Mouse (Mus musculus): Measurements from ENCODE around the gene Myo9b.
A peak's percentile ranks its signal among the peaks of the same experiment; 100 is the strongest.

The Myo9b gene

DNA sequence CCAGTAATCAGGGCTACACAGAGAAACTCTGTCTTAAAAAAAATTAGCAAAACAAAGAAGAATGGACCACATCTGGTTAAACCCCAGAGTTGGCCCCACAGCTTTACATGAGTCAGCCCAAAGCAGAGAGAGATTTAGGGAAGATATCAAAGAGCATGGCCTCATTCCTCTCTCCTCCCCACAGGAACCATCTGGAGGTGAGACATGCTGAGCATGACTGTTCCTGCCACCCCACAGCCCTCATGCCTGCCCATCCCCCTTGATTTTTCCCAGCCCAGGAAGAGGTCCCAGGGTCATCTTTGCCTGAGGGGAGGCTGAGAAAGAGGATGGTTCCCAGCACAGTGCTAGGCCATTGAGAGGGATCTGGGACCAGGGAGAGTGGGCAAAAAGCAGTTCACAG, 95.9 kb downstream of the Myo9b start:
- no peak for DNase-seq

- DNase-seq: no peak
Measured at GRCm38 (mm10) chr8:71369040-71369718, 96.7 kb downstream of the Myo9b start.

DNA sequence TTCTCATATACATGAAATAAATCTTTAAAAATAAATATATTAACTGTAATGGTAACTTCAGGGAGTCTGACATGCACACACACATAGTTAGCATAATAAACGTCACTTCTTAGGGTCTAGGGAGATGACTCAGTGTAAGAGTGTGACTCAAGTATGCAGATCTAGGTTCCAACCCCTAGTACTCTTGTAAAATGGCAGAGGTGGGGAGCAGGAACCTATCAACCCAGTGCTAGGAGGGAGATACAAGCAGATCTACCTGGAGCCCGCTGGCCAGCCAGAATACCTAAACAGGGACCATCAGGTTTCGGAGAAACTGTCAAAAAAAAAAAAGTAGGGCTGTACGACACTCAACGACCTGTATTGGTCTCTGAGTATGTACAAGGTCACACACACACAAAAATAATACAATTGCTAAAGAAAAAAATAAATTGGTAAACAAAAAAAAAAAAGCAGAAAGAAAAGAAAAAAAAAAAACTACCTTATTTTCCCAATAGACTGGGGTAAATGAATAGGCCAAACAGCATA, 98.3 kb downstream of the Myo9b start:
- DNase-seq: no peak

DNA sequence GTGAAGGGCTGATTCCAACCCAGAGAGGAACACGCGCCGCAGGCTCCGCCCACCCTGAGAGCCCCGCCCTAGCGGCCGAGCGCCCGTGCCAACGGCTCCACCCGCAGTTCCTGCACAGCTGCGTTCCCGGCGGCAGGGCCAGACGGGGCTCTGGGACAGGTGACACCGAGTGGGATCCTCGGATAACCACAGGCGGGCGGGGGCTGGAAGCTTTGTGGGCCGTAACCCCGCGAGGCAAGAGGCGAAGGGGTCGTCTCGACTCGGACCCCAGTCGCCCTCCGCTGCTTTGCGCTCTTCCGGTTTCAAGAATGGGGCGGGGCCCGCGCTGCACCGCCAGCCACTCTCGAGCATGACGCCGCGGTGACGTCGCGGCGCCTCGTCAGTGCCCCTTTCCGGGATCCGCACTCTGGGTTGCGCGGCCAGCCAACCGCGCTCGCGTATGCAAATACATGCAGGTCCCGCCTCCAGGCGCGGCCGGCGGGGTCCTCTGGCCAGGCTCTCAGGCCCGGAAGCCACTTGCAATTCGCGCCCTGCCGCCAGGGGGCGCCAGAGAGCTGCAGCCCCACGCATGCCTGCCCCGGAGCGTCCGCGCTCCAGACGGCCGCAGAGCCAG, 98.8 kb downstream of the Myo9b start, which contains the start of gene Ocel1:
TSS of gene Ocel1 (plus strand) at position 63 of the 613 bp plus-strand sequence.
- peak; percentile 98 for DNase-seq

- no peak for DNase-seq
Measured at GRCm38 (mm10) chr8:71372427-71372826, 99.9 kb downstream of the Myo9b start.

GRCm38 (mm10) chr8:71373000-71373399, 100.5 kb downstream of the Myo9b start:
- DNase-seq: no peak

GRCm38 (mm10) chr8:71374616-71375206, 102.2 kb downstream of the Myo9b start:
- peak; percentile 52 for DNase-seq

- peak; percentile 90 for DNase-seq
Measured at GRCm38 (mm10) chr8:71375581-71376422, 103.3 kb downstream of the Myo9b start.

DNA sequence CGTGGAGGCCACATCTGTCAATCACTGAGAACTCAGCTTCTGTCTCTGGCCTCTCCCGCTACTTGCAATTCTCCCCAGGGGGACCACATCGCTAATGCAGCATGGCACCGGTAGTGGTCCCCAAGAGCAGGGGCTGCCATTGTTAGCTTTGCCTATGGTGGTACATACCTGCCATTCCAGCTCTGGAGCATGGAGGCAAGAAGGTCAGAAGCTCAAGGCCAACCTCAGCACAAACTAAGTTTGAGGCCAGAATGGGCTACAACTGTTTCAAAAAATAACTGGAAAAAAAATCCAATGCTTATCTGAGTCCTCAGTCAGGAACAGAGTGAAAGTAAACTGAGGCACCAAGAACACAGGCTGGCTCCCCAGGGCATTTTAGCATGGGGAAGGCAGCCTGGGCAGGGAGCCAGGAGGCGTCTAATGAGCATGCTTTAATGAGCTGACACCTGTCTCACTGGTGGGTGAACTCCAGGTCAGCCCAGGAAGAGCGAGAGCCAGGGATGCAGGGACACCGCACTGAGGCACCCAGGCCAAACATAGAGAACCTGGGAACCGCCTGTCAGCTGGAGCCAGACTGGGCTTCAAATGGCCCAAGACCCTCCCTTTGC, 104.0 kb downstream of the Myo9b start:
- DNase-seq: peak; percentile 40

DNA sequence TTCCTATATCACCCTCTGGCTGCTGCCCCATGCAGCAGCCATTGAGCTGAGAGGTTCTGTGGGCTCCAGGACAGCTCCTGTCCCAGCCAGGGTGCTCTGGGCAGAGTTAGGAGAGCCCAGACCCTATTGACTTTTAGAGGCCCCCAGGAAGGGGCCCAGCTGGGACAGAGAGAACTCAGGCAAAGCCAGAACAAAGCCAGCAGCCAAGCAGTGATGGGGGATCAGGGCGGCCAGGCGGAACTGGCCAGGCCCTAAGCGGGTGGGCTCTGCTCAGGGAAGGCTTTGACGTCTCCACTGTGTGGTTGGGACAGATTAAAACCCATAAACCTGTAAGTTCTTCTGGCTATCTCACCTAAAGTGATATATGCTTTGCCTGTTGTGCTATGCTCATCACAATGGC, 106.5 kb downstream of the Myo9b start:
- DNase-seq: no peak

DNA sequence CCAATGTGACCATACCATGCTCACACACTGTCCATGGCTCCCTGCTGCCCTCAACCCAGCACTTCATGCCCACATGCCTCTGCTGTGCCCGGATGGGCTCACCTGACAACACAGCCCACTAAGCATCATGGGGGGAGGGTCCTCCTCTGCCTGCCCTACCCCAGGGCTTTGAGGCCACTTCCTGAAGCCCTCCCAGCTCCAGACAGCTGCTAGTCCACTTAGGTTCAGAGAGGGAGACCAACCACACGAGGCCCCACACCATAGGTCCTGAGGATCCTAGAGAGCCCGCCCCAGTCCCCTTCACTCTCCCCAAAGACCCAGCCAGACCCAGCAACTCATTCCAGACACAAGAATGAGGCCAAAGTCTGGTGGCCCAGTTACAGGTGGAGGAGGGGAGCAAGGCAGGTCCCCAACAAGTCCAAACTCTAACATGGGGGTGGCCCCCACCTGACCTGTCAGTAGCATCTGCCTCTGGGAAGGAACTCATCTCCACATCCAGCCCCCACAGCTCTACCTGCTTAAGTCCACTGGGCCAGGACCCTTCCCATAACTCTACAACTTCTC, 107.1 kb downstream of the Myo9b start:
- DNase-seq: peak; percentile 46

GRCm38 (mm10) chr8:71380178-71381171, 108.0 kb downstream of the Myo9b start:
- DNase-seq: peak; percentile 53

- peak; percentile 83 for DNase-seq
Measured at GRCm38 (mm10) chr8:71381421-71381970, 109.0 kb downstream of the Myo9b start, which contains the start of gene Nr2f6. TSS of gene Nr2f6 (minus strand) at chr8:71381960.

DNA sequence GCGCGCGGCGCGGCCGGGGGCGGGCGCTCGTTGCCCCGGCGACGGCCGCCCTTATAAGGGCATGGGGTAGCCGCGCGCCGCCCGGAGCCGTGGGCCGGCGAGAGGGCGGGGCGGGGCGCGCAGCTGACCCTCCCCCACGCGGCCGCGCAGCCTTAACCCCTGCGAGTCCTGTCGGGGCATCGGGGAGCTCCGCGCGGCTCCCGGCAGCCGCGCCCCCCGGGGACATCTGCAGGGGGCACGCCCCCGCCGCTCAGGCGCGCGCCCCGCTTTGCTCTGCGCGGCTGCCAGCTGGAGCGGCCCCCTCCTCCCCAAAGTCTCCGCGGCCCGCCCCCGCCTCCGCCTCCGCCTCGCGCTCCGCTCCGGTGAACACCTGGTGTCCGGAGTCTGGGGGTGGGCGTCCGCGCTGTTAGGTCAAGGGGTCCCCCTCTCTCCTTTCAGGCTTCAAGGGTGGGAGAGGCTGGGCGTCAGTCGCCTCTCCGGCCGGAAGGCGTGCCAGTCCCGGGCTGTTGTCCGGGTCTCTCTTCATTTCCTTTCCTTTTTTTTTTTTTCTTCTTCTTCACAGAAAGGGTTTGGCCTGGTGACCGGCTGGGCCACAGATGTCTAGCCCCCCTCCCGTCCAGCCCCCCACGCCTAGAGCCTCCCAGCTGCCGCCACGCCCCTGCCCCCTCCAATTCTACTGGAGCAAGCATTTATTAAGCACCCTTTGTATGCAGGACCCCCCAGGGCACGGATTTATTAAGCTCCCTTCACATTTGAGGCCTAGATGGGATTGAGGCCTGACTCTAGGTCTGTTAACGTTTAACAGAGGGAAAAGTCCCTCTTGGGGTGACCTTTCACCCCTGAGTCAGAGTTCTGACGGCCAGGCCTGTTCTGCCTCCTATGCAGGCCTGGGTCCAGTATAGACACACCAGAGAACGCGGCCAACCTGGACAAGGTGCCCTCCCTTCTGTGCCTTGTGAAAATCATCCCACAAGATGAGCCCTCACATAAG, 109.8 kb downstream of the Myo9b start:
- peak; percentile 90 for DNase-seq

- peak; percentile 54 for DNase-seq
Measured at GRCm38 (mm10) chr8:71383396-71383795, 110.9 kb downstream of the Myo9b start.

- DNase-seq: no peak
Measured at GRCm38 (mm10) chr8:71383860-71384259, 111.3 kb downstream of the Myo9b start.

DNA sequence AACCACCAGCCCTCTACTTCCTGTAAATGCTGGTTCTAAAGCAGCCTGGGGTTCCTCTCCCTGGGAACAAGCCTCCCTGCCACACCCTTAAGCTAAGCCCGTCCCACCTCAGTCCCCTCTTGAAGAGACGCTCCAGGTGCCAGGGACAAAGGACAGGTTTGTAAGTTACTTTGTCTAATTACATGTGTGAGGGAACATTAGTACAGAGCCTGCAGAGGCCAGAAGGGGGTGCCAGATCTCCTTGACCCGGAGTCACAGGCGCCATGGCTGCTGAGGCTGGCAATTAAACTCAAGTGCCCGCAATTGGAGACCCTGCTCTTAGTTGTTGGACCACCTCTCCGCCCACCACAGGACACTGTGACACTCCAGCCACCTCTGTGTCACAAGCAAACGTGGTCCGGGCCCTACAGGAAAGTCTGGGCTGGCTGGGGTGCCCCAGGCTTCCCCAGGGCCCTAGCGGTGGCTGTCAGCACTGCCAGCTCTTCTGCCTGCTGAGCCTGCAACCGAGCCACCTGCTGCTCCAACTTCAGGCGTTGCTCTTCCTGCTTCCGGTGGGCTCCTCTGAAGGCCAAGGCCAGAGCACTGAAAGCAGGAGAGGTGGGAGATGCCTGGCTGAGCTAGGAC, 112.8 kb downstream of the Myo9b start:
- no peak for DNase-seq

DNA sequence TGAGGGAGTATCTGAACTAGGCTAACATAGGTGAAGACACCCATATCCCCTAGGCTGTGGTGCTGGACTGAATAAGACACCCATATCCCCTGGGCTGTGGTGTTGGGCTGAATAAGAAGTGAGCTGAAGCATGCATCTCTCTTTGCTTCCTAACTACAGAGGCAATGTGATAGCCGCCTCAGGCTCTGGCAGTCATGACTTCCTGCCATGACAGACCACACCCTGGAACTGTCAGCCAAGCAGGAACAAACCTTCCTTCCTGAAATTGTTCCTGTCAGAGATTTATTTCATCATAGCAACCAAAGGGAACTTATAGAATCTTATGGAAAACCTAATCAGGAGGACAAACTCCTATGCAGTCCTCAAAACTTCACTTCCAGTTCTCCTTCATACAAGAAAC, 115.8 kb downstream of the Myo9b start:
- DNase-seq: no peak

DNA sequence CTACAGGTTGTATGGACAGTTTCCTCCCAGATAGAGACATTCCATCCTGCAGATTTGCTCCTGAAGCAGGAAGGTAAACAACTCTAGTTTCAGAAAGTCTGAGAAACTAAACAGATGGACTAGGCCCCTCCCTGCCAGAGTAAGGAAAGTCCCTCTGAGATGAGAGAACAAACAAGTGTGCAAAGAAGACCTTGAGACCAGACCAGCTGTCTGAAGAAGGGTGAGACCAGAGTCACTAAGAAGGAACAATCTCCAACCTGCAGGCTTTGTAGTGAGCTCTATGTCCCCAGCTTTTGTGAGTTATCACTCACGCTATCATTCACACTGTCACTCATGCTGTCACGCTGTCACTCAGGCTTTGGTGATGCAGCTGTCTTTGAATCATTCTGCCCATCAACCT, 119.2 kb downstream of the Myo9b start:
- DNase-seq: no peak
